Mouse (Mus musculus): Measurements from ENCODE around the gene Fndc3b.

The Fndc3b gene

DNA sequence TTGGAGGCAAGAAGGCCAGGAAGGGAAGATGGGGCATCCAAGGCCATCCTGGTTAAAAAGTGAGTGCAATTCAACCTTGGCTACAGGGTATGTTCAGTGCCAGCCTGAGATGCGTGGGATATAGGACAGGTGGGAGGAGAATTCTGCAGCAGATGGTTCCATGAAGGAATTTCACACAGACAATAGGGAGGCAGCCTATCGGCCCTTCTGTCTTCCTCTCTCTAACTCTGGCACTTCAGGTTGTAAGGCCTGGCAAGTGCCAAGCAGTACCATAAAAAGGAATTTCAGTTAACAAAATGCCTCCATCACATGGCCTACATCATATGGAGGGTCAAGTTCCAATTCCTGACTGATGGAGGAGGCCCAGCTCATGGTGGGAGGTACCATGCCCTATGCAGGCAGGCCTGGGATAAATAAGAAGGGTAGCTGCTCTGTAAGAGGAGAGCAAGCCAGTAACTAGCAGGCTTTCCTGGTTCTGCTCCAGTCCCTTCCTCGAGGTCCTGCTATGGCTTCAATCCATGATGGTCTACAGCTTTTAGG, 155.6 kb downstream of the Fndc3b start:
- no peak for DNase-seq (ENCODE audit: low spot score)

DNA sequence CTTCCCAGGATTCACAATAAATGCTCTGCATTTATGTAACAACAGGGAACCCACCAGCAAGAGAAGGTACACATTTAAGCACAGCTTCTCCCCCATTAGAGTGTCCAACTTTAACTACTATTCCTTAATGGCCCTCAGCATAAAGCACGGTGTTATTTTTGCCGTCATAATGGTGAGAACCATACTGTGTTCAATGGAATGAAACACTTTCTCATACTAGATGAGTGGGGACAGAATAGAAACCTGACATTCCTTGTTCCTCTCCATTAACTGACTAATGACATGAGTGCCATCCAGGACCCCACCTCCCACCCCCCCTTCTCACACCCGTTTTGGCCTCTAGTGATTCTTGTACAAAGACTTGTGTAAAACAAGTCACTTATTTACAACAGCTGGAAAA, 156.8 kb downstream of the Fndc3b start:
- DNase-seq (ENCODE audit: low spot score) = no peak

DNA sequence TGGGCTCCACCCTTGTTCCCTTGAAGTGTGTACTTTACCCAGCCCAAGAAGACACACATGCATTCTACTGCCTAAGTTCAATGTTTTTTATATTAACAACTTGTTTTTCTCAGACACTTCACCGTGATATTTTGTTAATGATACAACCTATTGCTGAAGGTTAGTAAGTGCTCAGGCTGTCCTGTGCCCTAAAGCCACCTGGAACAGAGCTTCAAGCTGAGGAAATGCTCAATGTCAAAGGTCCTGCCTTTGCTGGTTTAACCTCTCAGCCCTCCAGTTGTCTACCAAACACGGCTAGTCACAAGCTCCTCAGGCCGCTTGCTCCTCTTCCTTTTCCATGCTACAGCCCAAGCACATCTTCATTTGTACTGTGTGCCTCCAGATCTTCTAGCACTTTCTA, 157.3 kb downstream of the Fndc3b start:
- DNase-seq (ENCODE audit: low spot score) = no peak

DNA sequence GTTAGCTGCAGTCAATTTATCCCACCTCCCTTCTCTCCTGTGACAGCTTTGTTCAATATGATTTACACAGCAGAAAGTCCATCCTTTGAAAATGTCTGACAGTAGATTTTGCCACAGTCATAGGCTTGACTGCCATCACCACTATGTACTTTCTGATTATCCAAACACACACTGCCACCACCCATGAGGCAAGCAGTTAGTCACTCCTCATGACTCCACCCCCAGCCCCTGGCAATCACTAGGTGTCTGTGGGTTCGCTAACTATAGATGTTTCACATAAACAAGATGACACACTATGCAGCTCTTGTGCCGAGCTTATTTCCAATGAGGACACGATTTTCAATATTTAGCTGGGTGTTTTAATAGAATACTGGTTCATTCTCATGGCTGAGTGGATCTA, 160.1 kb downstream of the Fndc3b start:
- no peak for DNase-seq (ENCODE audit: low spot score)

DNA sequence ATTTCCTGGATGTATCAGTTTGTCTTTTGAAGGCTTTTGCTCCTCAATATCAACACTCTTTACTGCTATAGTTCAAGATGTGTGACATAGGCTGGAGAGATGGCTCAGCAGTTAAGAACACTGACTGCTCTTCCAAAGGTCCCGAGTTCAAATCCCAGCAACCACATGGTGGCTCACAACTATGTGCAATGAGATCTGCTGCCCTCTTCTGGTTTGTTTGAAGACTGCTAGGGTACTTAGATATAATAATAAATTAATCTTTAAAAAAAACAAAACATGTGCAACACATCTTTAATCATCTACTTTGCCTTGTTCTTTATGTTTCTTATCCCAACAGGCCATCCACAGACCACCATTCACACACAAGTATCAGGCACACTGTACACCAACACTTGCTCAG, 160.7 kb downstream of the Fndc3b start:
- no peak for DNase-seq (ENCODE audit: low spot score)

DNA sequence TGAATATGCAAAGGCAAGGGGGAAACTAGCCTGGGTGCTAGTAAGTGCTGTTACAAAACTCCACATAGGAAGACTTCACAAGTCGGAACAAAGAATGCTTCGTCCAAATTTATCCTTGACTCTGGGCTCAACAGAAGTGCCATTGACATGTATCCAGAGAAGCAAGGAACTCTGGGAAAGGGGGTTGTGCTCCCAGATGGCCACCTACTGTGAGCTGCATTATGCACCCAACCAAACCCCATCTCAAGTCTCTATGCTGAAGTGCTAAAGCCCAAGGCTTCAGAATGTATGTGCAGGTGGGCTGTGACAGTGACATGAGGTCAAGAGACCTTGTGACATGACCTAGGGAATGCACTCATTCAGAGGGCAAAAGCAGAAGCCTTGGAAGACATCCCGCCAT, 165.5 kb downstream of the Fndc3b start:
- DNase-seq (ENCODE audit: low spot score) = no peak

DNA sequence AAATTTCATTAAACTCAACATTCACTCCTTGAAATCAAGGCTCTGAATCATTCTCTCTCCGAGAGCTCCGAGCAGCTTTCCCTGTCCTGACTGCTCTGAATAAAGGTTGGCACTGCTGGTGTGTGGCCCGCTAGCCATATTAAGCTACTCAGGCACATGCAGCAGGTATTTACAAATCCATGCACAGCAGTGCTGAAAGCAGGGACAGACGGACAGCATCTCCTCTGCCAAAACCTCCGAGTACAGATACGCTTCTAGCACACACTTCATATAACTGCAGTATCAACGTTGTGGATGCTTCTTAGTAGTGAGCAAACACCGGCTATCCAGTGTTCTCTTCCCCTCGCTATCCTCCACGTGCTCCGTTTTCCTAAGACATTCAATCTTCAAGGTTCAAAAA, 167.0 kb downstream of the Fndc3b start:
- DNase-seq (ENCODE audit: low spot score) = no peak

DNA sequence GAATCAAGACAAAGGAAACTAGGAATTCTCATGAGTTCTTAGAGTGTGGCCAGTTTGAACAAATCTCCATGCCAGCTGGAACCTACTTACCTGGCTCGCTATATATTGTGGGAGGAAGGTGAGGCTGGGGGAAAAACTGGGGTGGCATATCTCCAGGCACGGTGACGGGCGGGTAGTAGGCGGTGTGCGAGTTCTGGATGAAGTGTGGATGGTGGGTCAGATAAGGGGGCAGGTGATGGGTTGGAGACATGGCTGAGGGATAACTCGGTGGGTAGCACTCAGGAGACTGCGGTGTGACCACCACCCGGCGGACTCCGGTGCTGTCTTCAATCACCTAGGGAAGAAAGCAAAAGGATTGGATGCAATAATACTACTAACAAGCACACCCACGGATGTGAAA, 169.3 kb downstream of the Fndc3b start:
- DNase-seq (ENCODE audit: low spot score) = no peak

DNA sequence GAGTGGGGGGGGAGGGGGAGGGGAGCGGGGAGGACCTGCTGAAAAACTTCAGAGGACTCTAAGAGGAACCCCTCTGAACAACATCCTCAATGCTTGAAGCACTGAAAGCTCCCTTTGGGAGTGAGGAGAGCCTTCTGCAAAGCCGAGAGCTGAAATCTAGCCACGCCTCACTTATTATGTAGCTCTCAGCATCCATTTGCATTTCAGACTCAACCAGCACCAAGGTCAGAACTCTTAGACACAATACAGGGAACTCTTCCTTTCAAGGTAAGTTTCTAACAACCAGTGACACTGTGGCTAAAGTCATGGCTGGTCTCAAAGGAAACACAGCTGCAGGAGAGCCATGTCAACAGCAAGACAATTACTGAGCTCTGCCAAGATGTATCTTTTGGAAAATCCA, 169.9 kb downstream of the Fndc3b start:
- DNase-seq (ENCODE audit: low spot score) = no peak

DNA sequence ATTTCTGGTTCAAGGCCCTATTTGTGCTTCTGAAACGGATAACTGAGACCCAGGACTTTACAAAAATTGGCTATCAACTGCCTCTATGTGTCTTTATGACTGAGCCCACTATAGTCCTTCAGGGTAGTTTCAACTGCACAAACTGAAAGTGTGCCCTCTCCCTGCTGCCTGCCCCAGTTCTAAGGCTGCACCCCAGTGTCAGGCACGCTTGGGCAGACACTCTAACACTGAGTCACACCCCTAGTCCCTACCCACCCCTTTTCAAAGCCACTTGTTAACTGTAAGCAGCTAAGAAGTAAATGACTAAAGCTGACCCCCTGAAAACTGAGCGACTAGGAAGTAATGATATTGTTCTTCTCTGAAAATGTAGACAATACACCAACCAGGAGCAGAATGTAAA, 176.9 kb downstream of the Fndc3b start:
- no peak for DNase-seq (ENCODE audit: low spot score)

DNA sequence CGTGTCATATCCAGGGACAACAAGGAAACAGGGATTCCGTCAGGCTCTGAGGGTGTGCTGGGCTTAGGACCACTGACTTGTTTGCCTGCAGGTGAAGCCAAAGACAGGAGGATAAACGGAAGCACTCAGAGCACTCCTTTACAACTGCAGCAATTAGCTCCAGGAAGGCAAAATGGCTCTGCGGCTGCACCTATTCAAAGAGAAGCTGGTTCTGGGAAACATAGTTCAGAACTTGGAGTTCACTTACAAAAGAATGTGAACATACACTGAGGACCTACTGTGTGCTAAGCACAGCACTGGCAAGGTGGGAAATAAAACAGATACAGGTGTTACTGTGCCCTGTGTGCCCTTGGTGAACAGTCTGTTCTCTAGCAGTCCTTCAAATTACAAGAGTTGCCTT, 177.4 kb downstream of the Fndc3b start:
- DNase-seq (ENCODE audit: low spot score) = no peak

DNA sequence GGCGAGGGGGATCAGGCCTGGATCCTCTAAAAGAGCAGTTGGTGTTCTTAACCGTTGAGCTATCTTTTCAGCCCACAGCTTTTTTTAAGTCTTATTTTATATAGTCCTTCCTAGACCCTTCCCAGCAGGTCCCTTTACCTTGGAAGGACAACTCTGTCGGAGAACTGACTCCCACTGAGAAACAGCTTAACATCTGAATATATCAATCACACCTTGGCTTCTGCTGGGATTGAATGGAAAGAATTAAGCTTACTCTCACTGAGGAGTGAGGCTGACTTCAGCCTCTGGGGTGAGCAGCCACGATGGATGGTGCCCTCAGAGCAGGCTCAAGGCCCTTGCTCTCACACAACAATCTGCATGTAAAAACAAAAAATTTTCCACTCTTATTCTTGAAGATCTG, 179.1 kb downstream of the Fndc3b start:
- DNase-seq (ENCODE audit: low spot score) = no peak

DNA sequence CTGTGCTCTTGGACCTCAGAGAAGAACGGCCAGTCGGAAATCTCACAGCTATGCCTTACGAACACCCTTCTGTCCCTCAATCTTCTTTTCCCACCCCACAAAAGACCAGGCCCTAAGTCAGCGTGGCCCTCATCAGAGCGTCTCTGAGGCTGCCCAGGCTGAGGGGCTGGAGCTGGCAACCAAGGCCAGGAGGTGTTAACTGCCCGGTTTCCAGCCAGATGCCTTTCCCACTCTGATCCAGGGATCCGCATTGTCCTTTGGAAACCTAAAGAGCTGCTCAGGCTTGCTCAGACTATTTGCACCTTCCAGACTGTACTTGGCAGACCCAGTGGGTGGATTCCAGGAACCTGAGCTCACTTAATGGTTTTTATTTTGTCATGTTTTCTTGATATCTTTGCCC, 180.7 kb downstream of the Fndc3b start:
- no peak for DNase-seq (ENCODE audit: low spot score)

DNA sequence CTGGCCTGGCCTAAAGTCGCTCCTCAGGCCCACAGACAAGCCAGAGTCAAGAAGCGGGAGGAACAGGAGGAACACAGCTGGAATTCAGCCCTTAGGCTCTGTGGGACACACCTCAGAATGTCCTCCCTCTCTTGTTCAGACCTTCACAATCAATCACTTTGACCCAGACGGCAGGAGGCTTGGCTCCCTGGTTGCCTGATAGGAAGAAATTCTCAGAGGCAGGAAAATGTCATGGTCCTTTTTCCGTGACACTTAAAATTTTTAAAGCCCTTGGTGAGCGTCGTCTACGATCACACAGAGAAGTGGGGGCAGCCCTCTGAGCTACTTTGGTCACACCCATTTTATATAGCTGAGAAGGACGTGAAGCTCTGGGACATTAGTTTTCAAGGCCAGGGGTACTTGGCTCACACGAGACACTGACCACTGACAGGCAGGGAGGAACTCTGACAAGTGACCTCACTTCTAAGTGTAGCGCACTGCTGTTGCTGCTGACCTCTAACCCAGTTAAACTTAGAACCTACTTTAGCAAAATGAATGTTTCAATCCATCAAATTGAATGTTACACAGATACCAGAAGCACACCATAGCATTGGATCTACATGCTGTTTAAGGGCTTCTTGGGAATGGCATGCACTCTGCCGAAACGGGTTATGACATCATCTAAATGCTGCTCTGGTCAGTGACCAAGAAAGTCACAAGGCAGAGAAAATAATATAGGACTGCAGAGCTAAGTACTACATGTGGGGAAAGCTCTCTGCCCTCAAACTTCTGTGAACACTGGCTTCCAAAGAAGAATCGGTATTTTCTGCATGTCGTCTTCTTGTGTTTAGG, 181.7 kb downstream of the Fndc3b start:
- no peak for DNase-seq (ENCODE audit: low spot score)

DNA sequence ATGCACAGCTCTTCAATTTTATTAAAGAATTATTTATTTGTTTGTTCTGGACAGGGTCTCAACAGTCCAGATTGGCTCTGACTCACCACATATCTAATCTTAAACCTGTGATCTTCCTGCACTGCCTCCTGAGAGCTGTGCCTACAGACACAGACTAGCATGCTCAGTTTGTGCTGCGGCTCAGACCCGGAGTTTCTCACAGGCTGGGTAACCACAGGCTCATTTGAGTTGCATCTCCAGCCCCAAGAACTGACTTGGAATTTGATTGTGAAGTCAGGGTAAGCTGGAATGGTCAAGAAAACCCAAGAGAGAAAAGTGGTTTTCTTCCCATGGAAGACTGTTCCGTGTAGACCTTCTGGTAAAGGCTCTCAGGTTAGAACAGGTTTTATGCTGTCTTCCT, 184.1 kb downstream of the Fndc3b start:
- DNase-seq (ENCODE audit: low spot score) = no peak

DNA sequence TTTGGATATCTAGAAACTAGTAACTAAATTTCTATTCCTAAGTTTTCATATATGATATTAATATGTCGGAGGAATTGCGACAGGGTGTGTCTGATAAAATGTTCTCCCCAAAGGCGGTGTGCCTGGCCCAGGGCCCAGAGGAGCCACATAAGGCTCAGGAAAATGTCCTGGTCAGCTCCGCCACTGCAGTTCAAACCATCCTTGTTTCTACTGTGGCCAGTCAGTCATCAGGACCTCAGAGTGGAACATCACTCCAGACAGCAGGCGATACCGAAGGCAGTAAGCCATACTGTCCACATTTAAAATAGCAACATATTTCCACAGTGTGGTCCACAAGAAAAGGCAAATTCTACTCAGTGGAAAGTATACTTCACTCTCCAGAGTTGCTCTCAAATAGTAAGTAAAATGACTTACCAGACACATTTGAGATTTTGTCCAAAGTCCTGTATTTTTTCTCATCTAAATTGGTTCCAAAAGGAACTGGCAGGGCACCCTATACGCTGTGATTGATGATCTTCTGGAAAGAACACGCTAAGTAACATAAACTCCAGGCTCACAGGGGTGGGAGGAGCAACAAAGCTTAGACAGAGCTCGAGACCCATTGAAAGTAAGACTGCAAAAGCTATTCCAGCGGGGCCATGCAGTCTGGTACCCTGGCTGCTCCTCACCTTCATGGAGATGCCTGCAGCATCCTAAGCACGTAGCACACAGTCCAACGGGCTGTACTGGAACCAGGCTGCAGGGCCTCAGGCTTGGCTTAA, 187.8 kb downstream of the Fndc3b start:
- DNase-seq (ENCODE audit: low spot score) = no peak

DNA sequence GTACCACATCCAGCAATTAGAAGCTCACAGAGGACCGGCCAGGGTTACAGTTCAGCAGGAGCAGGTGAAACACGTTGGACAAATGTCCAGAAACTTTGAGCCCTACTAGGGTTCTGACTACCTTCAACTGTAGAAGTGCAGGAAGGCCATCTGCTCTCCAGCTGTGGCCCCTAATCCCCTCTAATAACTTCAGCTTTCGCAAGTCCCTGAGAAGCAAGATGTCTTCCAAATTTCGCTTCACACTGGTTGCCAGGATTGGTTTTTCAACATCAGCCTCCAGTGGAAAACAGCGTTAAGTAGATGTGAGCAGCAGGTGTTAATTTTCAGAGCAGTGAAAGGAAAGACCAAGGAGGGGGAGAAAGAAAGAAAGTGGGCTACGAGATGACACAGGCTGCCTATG, 190.7 kb downstream of the Fndc3b start:
- DNase-seq (ENCODE audit: low spot score) = no peak

DNA sequence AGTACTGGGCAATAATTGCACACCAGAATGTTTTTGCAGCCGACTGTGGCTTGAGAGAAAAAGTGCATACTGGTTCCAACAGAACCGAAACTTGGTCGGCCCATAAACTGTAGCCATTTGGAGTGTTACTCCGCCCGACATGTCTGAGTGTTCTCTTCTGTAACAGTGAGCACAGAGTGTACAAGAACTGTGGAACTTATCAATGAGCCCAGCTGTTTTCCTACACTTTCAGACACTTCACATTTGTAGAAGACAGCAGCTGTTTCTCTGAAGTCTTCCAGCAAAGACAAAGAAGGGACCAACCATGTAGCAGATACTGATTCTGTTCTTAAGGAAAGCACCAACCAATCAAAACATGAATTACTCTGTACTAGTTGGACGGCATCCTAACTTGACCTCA, 191.6 kb downstream of the Fndc3b start:
- DNase-seq (ENCODE audit: low spot score) = no peak

DNA sequence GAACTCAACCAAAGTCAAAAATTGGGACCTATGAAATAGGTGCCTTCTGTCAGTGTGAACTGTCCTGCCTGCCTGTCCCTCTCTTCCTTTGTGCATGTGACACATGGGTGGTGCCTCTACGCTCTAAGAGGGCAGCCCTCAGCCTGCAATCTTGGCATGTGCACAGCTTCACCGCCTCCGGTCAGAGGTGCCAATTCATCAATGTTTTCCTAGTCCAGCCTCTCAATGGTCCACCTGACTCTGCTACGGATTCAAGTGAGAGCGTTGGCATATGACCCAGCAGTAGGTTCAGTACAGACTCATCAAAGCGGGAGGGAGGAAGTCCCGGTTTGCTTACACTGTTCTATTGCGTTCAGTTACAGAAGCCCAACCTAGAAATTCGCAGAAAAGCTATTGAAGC, 192.2 kb downstream of the Fndc3b start:
- no peak for DNase-seq (ENCODE audit: low spot score)

DNA sequence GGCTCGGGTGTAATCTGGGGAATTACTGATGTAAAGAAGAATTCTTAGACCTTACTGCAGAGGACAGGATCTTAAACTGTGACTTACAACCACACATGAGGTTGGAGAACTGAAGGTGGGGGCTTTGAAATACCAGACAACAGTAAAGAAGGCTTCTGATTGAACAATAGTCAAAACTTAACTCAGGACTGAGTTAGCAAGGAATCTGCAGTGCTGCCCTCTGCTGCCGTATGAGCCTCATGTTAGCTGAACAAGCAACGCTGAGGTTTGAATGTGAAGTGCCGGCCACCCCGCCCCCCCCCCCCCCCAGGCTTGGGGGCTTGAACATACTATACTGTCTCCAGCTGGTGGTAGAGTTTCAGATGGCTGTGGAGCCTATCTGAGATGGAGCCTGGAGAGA, 194.6 kb downstream of the Fndc3b start:
- no peak for DNase-seq (ENCODE audit: low spot score)

DNA sequence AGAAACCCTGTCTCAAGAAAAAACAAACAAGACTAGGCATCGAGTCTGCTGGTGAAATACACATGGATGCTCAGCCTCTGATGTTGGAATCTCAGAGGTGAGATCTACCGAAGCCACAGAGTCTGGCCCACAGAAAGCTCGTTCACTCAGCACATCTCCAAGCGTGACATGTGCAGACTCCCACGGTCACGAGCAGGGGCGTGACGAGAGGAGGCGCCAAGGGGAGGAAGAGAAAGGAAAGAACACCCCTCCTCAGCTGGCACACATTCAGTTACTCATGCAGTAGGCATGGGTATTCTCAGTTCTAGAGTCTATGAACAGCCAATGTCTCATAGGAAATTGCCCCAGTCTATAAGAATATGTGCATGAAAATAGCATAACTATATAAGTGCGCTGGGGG, 199.3 kb downstream of the Fndc3b start:
- DNase-seq (ENCODE audit: low spot score) = no peak

DNA sequence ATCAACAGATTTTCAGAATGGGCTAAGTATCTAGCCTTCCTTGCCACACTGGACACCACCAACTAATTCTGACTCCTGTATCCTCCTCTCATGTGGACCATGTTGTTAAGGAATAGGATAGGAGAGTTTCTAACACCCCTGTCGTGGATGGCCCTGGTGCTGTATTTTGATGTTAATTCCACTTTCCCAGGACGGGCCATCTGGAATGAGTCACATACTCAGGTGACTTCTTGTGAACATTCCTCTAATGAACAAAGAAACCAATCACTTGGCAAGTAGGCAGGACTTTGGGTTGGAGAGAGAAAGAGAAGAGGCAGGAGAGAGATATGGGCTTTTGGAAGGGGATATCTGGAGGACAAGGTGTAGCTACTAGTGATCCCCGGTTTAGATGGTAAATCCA, 204.2 kb downstream of the Fndc3b start:
- no peak for DNase-seq (ENCODE audit: low spot score)

DNA sequence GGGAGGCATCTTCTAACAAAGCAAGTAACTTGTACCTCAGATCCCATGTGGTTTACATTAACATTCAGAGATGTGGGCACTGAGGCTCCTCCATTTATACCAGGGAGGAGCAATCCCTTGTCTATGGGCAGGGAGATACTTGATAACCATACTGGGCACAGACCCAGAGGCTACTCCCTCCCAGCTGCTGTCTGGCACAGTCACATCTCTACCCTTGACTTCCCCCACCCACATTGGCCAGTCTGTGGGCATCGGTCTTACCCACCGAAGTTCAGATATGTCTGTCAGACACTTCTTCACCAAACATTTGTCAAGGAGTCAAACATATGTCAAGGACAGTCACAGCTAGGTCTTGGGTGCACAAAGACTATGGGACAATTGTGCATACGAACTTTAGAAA, 205.5 kb downstream of the Fndc3b start:
- DNase-seq (ENCODE audit: low spot score) = no peak
